Comparison of ENCODE assay signal across 8 mouse cellular contexts in the genomic region with DNA sequence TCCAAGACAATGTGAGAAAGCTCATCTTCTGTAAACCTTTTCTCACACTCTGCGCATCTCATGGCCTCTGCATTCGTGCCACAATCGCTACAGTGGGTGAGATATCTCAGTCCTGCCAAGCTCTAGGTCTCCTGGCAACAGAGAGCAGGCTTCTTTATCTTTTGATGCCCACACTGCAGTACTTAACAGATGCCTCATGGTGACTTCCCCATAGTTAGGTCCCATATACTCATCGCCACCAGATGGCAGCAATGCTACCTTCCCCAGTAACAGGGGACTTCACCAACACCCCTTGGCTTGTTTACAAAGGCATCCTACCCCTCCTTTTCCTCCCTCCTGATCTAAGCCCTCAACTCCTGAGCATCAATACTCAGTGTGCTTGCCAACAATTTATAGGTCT.
A peak's percentile ranks its signal among the peaks of the same experiment; 100 is the strongest.
DNase-seq lines count a peak whose midpoint lies in the region; ATAC-seq and TF ChIP-seq lines count a peak whose summit lies in the region.
"Had no signal": no experiment of that assay in that cellular context is flagged by ENCODE, and none has a peak within 500 bp of the region (broad histone marks: within the 10 kb centered on the region; RNA-seq: fewer than 3 reads in every experiment).

No protein-coding gene starts in this region.

- H3K27me3 ChIP-seq in E14TG2a.4 (ENCODE audit: insufficient read depth, low read length) = no peaks in the 10 kb centered on the region
- no peaks in the 10 kb centered on the region for H3K27me3 ChIP-seq in embryonic facial prominence, embryonic 10.5 days (replicated peaks; ENCODE audit: low read depth, poor library complexity, severe bottlenecking)
- H3K27me3 ChIP-seq in liver, embryonic 16.5 days (ENCODE audit: control insufficient read depth, insufficient read depth, low read depth, low read length) = no peaks in the 10 kb centered on the region
- H3K27me3 ChIP-seq: heart, embryonic 15.5 days had no signal

- 18% methylated on average over 4 of the region's 4 CpGs for WGBS in embryonic facial prominence, embryonic 10.5 days
- WGBS in liver, embryonic 16.5 days (ENCODE audit: insufficient replicate concordance) = 9% methylated on average over 4 of the region's 4 CpGs

- H3K4me2 ChIP-seq in liver, embryonic 16.5 days (ENCODE audit: low read depth, low read length) = no peak overlapping the region
- H3K4me2 ChIP-seq: heart, embryonic 15.5 days had no signal

- H3K9ac ChIP-seq in liver, embryonic 16.5 days (ENCODE audit: low read depth, low read length) = no peak overlapping the region
- H3K9ac ChIP-seq: heart, embryonic 15.5 days had no signal

- no peaks in the 10 kb centered on the region for H3K4me1 ChIP-seq in E14TG2a.4 (replicated peaks; ENCODE audit: low read depth, low read length)
- peaks cover 5% of the 10 kb centered on the region for H3K4me1 ChIP-seq in embryonic facial prominence, embryonic 10.5 days
- H3K4me1 ChIP-seq in liver, embryonic 16.5 days (ENCODE audit: control insufficient read depth, low read depth, low read length) = no peaks in the 10 kb centered on the region
- H3K4me1 ChIP-seq: heart, embryonic 15.5 days had no signal

- no peak overlapping the region for H3K27ac ChIP-seq in embryonic facial prominence, embryonic 10.5 days (replicated peaks)
- H3K27ac ChIP-seq in liver, embryonic 16.5 days (ENCODE audit: low read length) = no peak overlapping the region
- H3K27ac ChIP-seq: heart, embryonic 15.5 days had no signal

- DNase-seq in R1 (ENCODE audit: low read depth, low spot score) = peak; percentile 76
- DNase-seq in embryonic facial prominence, embryonic 10.5 days (ENCODE audit: low spot score) = peak; percentile 72
- peak; percentile 47 to 62 for DNase-seq in heart, postnatal 14 days
- DNase-seq in kidney, postnatal 36 days = peak; percentile 35 to 77
- DNase-seq in retina, embryonic 14.5 days (ENCODE audit: low spot score) = peak; percentile 85

- no peaks in the 10 kb centered on the region for H3K36me3 ChIP-seq in E14TG2a.4 (ENCODE audit: insufficient read depth, low read length)
- H3K36me3 ChIP-seq in embryonic facial prominence, embryonic 10.5 days (replicated peaks) = no peaks in the 10 kb centered on the region
- no peaks in the 10 kb centered on the region for H3K36me3 ChIP-seq in liver, embryonic 16.5 days (ENCODE audit: control insufficient read depth, insufficient read depth)
- H3K36me3 ChIP-seq: heart, embryonic 15.5 days had no signal

- peak; percentile 61 for ATAC-seq in liver, embryonic 16.5 days (ENCODE audit: low read depth)

- H3K9me3 ChIP-seq in E14TG2a.4 (ENCODE audit: low read length) = no peaks in the 10 kb centered on the region
- H3K9me3 ChIP-seq in embryonic facial prominence, embryonic 10.5 days = no peaks in the 10 kb centered on the region
- no peaks in the 10 kb centered on the region for H3K9me3 ChIP-seq in liver, embryonic 16.5 days (replicated peaks; ENCODE audit: control insufficient read depth, low read length)
- H3K9me3 ChIP-seq: heart, embryonic 15.5 days had no signal

- TF ChIP-seq CTCF in E14TG2a.4 (conservative IDR thresholded peaks at IDR 0.05; ENCODE audit: low read length) = peak; percentile 58

- intact Hi-C loops in heart, postnatal 14 days (cut with DNase I) = loop anchor here (5.0 kb wide), 1 partner anchor 196 kb away; no protein-coding TSS in a partner anchor

- no peak overlapping the region for H3K4me3 ChIP-seq in E14TG2a.4 (replicated peaks; ENCODE audit: low read length)
- H3K4me3 ChIP-seq in embryonic facial prominence, embryonic 10.5 days = no peak overlapping the region
- H3K4me3 ChIP-seq in liver, embryonic 16.5 days (ENCODE audit: low read depth, low read length) = no peak overlapping the region
- H3K4me3 ChIP-seq: heart, embryonic 15.5 days had no signal
